8 mouse cellular contexts compared by ENCODE assay signal in the genomic region with DNA sequence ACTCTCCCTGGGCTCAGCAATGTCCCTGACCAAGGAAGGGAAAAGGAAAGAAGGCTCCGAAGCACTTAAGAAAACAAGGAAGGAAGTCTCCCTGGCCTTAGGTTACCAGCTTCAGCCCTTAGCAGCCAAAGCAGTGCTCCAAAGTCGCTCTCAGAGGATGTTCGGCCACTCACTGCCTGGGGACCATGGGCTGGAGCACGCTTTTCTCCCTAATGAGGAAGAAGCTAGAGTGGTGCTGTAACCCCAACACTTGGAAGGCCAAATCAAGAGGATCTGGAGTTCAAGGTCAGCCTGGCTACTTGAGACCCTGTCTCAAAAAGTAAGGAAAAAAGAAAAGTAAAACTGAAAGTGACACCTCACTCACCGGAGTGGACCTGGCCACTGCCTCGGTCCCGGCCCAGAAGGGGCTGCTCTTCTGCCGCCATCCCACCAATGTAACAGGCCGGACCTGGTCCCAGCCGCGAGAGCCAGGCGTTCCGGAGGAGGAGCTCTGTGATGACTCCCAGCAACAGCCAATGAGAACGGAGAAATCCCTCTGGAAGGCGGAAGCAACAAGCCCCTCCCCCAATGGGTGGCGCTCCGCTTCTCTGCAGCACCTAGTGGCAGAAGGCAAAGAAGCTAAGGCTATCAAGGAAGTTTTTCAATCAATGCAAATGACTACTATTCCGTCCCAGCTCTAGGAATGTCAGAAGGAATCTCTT. TPM values are rescaled to one million over a fixed set of nuclear protein-coding genes. Genes with fewer than 3 reads are reported as not detected.
DNase-seq lines count a peak whose midpoint lies in the region; ATAC-seq and TF ChIP-seq lines count a peak whose summit lies in the region.

A gene (minus strand): TSS at position 525 of the 701 bp plus-strand sequence.

- no peak for TF ChIP-seq EP300 in ES-Bruce4 (IDR thresholded peaks at IDR 0.05; ENCODE audit: insufficient read depth, low read depth, low read length)
- no peak for TF ChIP-seq EP300 in liver, postnatal 0 days (IDR thresholded peaks at IDR 0.05; ENCODE audit: low read depth)

- peak; percentile 21 for TF ChIP-seq POLR2A in ES-Bruce4 (IDR thresholded peaks at IDR 0.05; ENCODE audit: insufficient read depth, low read length)

- peak within 1 kb of the TSS; percentile 61 for H3K27ac ChIP-seq in ES-Bruce4 (ENCODE audit: insufficient read depth, low read length)
- H3K27ac ChIP-seq in forebrain, embryonic 13.5 days = no peak within 1 kb of the TSS
- peak within 1 kb of the TSS; percentile 68; the same call in 1 of the 2 replicates for H3K27ac ChIP-seq in liver, postnatal 0 days (ENCODE audit: low read depth)
- H3K27ac ChIP-seq in neural tube, embryonic 14.5 days (ENCODE audit: low read depth, low read length) = no peak within 1 kb of the TSS

- intact Hi-C loops in heart, postnatal 10 days (cut with DNase I) = no loop called here

- H3K9me3 ChIP-seq in ES-Bruce4 (replicated peaks; ENCODE audit: control insufficient read depth, insufficient read depth, low read length, poor library complexity, severe bottlenecking) = no peaks in the 10 kb centered on the region
- H3K9me3 ChIP-seq in forebrain, embryonic 13.5 days (replicated peaks) = no peaks in the 10 kb centered on the region
- no peaks in the 10 kb centered on the region for H3K9me3 ChIP-seq in liver, postnatal 0 days (ENCODE audit: low read length)
- no peaks in the 10 kb centered on the region for H3K9me3 ChIP-seq in neural tube, embryonic 14.5 days (ENCODE audit: control insufficient read depth, low read length)

- peak within 1 kb of the TSS; percentile 58 for H3K9ac ChIP-seq in ES-Bruce4 (ENCODE audit: low read depth, poor library complexity, severe bottlenecking)
- peak within 1 kb of the TSS; percentile 62 for H3K9ac ChIP-seq in forebrain, embryonic 13.5 days
- peak within 1 kb of the TSS; percentile 53 for H3K9ac ChIP-seq in liver, postnatal 0 days (replicated peaks)
- peak within 1 kb of the TSS; percentile 37 for H3K9ac ChIP-seq in neural tube, embryonic 14.5 days (replicated peaks; ENCODE audit: low read depth, low read length)

- WGBS in forebrain, embryonic 13.5 days = 4% methylated on average over 18 of the region's 18 CpGs
- WGBS in large intestine, adult 2 months = under 1% methylated on average over 18 of the region's 18 CpGs
- WGBS in liver, postnatal 0 days (ENCODE audit: insufficient replicate concordance) = 4% methylated on average over 18 of the region's 18 CpGs
- WGBS in neural tube, embryonic 14.5 days = 5% methylated on average over 18 of the region's 18 CpGs

- no peaks in the 10 kb centered on the region for H3K36me3 ChIP-seq in ES-Bruce4 (ENCODE audit: control insufficient read depth, insufficient read depth, low read length, poor library complexity, severe bottlenecking)
- peaks cover 15% of the 10 kb centered on the region for H3K36me3 ChIP-seq in forebrain, embryonic 13.5 days (ENCODE audit: poor library complexity, severe bottlenecking)
- peaks cover 7% of the 10 kb centered on the region; the same call in 1 of the 2 replicates for H3K36me3 ChIP-seq in liver, postnatal 0 days (replicated peaks; ENCODE audit: insufficient read depth, low read length)
- H3K36me3 ChIP-seq in neural tube, embryonic 14.5 days (ENCODE audit: control insufficient read depth, insufficient read depth, low read length) = no peaks in the 10 kb centered on the region

- H3K27me3 ChIP-seq in ES-Bruce4 (ENCODE audit: control insufficient read depth, insufficient read depth, low read length, poor library complexity, severe bottlenecking) = no peaks in the 10 kb centered on the region
- H3K27me3 ChIP-seq in forebrain, embryonic 13.5 days = no peaks in the 10 kb centered on the region
- no peaks in the 10 kb centered on the region for H3K27me3 ChIP-seq in liver, postnatal 0 days (ENCODE audit: insufficient read depth, low read length)
- no peaks in the 10 kb centered on the region for H3K27me3 ChIP-seq in neural tube, embryonic 14.5 days (ENCODE audit: control insufficient read depth, insufficient read depth, low read length)

- peak; percentile 87 for ATAC-seq in cerebellum, adult (ENCODE audit: insufficient number of reproducible peaks, low FRiP score, low TSS enrichment)
- ATAC-seq in forebrain, embryonic 13.5 days = peak; percentile 95
- ATAC-seq in liver, postnatal 0 days = peak; percentile 91
- peak; percentile 97 for ATAC-seq in neural tube, embryonic 14.5 days (ENCODE audit: low read depth)

- TF ChIP-seq CTCF in ES-Bruce4 (IDR thresholded peaks at IDR 0.05; ENCODE audit: low read depth, low read length) = no peak
- TF ChIP-seq CTCF in liver, postnatal 0 days (IDR thresholded peaks at IDR 0.05; ENCODE audit: low read depth) = peak; percentile 70

- H3K4me1 ChIP-seq in ES-Bruce4 (ENCODE audit: control insufficient read depth, insufficient read depth, low read length) = peaks cover 3% of the 10 kb centered on the region
- peaks cover 10% of the 10 kb centered on the region for H3K4me1 ChIP-seq in forebrain, embryonic 13.5 days
- peaks cover 17% of the 10 kb centered on the region for H3K4me1 ChIP-seq in liver, postnatal 0 days (ENCODE audit: insufficient read depth)
- peaks cover 6% of the 10 kb centered on the region; the same call in 1 of the 2 replicates for H3K4me1 ChIP-seq in neural tube, embryonic 14.5 days (ENCODE audit: control insufficient read depth, insufficient read depth, low read length)

- peak; percentile 95 to 96 for DNase-seq in heart, postnatal 10 days
- peak; percentile 90 for DNase-seq in large intestine, adult 2 months (ENCODE audit: low read depth, low spot score)
- peak; percentile 93 for DNase-seq in liver, postnatal 0 days
- peak; percentile 96 for DNase-seq in testis, postnatal 10 days (ENCODE audit: low spot score)

- H3K4me3 ChIP-seq in ES-Bruce4 (ENCODE audit: low read depth, low read length) = peak within 1 kb of the TSS; percentile 76
- H3K4me3 ChIP-seq in forebrain, embryonic 13.5 days = peak within 1 kb of the TSS; percentile 46
- H3K4me3 ChIP-seq in liver, postnatal 0 days (ENCODE audit: low read depth, low read length) = peak within 1 kb of the TSS; percentile 57
- H3K4me3 ChIP-seq in neural tube, embryonic 14.5 days (ENCODE audit: low read depth, low read length) = peak within 1 kb of the TSS; percentile 42

- peak within 1 kb of the TSS; percentile 67 for H3K4me2 ChIP-seq in forebrain, embryonic 13.5 days
- H3K4me2 ChIP-seq in liver, postnatal 0 days (ENCODE audit: low read depth, low read length) = peak within 1 kb of the TSS; percentile 81
- H3K4me2 ChIP-seq in neural tube, embryonic 14.5 days (ENCODE audit: low read depth, low read length) = peak within 1 kb of the TSS; percentile 59

RNA-seq across cellular contexts. Expression of the gene that starts here (rescaled TPM):
- polyA plus RNA-seq in ES-Bruce4 (2011; ENCODE audit: insufficient read depth, insufficient read length, low read depth, missing spikeins) = 11.0 and 11.9 TPM in 2 replicates
- 3.8 and 4.1 TPM in 2 replicates for polyA plus RNA-seq in forebrain, embryonic 13.5 days (2015; fragmentation: Nextera tagmentation; extraction: Ambion mirVana)
- 1 to 10 TPM; 5.5 to 7.6 TPM for total RNA-seq in heart, postnatal 10 days (2021)
- polyA plus RNA-seq in large intestine, adult 2 months (2012; rRNA removed) = 12.6 and 17.1 TPM in 2 replicates
- 2.2 and 2.3 TPM in 2 replicates for polyA plus RNA-seq in liver, postnatal 0 days (2015; fragmentation: Nextera tagmentation; extraction: Ambion mirVana)
- 0.95 and 1.6 TPM in 2 replicates for polyA plus RNA-seq in neural tube, embryonic 14.5 days (2014; fragmentation: Nextera tagmentation; extraction: Ambion mirVana)

Comparison
In these comparisons a context has a peak if more than half of its experiments do, and no peak if none do; other contexts are left out.
1. H3K27ac ChIP-seq: peak in ES-Bruce4 (single experiment) and liver, postnatal 0 days (single experiment); none in forebrain, embryonic 13.5 days (single experiment) and neural tube, embryonic 14.5 days (single experiment).
2. Peak in every context shown above with its lines, with median percentiles within 50 percentile points of each other: H3K4me3 ChIP-seq, H3K9ac ChIP-seq, ATAC-seq, H3K4me2 ChIP-seq and DNase-seq.